Mouse (Mus musculus): ENCODE measurements at regions not wholly inside any gene's neighbourhood (a gene's known extent, or its start where the extent isn't known, plus 50 kb on each side); places are given as distances from the start of the nearest gene placed in this dataset.

DNA sequence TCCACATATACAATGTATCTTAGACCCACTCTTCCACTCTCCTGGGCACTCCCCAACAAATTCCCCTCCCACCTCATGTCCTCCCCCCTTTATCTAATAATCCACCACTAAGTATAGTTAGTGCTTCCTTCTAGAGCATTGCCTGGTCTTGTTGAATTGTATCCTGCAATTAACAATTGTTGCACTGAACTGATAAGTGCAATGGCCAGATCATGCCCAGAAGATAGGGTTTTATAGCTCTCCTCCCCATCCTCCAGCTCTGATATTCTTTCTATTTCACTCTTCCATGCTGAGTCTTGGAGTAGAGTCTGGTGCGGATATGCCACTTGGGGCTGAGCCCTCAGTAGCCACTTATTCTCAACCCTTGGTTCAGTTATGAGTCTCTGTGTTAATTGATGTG, 159.6 kb upstream of the Klf3 start:
- 95% methylated on average over 1 of the region's 1 CpGs for WGBS
- no peak overlapping the region for H3K9ac ChIP-seq
- ATAC-seq = no peak
- no peak for TF ChIP-seq CTCF (IDR thresholded peaks at IDR 0.05; ENCODE audit: low read depth)
- no peak overlapping the region for H3K4me2 ChIP-seq (ENCODE audit: low read depth)
- no peaks in the 10 kb centered on the region for H3K9me3 ChIP-seq (ENCODE audit: low read length)
- H3K4me1 ChIP-seq (ENCODE audit: insufficient read depth) = no peaks in the 10 kb centered on the region; the same call in 1 of the 2 replicates
- H3K4me3 ChIP-seq (ENCODE audit: low read depth, low read length) = no peak overlapping the region
- no peak for DNase-seq
- no peaks in the 10 kb centered on the region for H3K27me3 ChIP-seq (ENCODE audit: insufficient read depth, low read length)
- H3K36me3 ChIP-seq (ENCODE audit: insufficient read depth) = no peaks in the 10 kb centered on the region
- no peak overlapping the region for H3K27ac ChIP-seq (ENCODE audit: low read depth, low read length)

DNA sequence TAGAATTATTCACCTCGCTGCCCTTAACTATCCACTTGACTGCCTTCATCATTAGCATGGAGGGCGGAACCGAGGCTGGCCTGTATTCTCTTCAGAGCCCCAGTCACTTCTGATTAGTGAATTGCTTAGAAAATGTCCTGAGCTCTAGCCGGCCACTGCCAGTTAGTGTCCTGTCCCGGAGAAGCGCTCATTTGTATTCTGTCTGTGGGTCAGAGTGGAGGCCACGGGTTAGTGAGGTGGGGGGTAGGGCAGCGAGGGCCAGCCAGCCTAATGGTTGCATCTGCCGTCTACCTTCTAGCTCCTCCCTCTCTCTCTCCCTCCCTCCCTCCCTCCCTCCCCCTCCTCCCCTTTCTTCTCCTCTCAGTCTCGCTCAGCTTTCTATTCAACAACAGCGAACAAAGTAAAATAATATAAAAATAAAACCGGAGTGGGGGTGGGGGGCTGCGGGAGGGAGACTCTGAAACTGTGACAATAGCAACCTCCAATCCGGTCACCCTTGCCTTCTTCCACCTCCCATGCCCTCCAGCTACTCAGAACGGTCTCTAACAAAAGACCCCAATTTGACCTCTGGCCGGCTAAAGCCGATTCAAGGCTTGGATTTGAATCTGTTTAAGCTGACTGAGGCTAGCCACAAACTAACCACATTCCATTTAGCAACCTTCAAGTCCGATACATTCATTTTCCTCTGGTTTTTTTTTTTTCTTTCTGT, 155.6 kb upstream of the Klf3 start:
- Histone ChIP-seq H3K9me3 (ENCODE audit: low read length) (no peaks in the 10 kb centered on the region), H3K4me1 (ENCODE audit: insufficient read depth) (no peaks in the 10 kb centered on the region; the same call in 1 of the 2 replicates), H3K36me3 (ENCODE audit: insufficient read depth) (no peaks in the 10 kb centered on the region), H3K4me2 (ENCODE audit: low read depth) (peak overlapping the region; percentile 63), H3K4me3 (ENCODE audit: low read depth, low read length) (peak overlapping the region; percentile 37), H3K27me3 (ENCODE audit: insufficient read depth, low read length) (no peaks in the 10 kb centered on the region), H3K27ac (ENCODE audit: low read depth, low read length) (peak overlapping the region; percentile 45; the same call in 1 of the 2 replicates), H3K9ac (peak overlapping the region; percentile 56)
- TF ChIP-seq CTCF (IDR thresholded peaks at IDR 0.05; ENCODE audit: low read depth) = no peak
- DNase-seq (peak; percentile 44), ATAC-seq (peak; percentile 81)
- WGBS = 4% methylated on average over 18 of the region's 18 CpGs

DNA sequence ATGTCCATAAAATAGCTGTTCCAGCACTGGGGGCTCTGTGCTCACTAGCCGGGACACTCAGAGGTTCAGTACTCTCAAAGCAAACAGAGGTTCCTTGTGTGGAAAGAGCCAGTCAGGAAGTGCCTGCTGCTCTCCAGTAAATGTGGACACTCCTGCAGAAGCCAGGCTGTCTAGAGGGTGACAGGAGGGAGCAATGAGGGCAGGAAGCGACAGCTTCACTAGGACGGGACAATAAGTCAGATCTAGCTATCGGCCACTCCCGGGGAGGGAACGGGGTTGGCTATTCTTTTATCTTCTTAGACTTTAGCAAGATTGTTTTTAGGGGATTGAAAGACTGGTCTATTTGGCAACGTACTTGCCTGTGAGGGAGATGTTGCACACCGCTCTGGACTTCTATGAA, 154.7 kb upstream of the Klf3 start:
- H3K4me3 ChIP-seq (ENCODE audit: low read depth, low read length) = no peak overlapping the region
- WGBS = 11% methylated on average over 8 of the region's 8 CpGs
- H3K27me3 ChIP-seq (ENCODE audit: insufficient read depth, low read length) = no peaks in the 10 kb centered on the region
- H3K9me3 ChIP-seq (ENCODE audit: low read length) = no peaks in the 10 kb centered on the region
- no peak overlapping the region for H3K9ac ChIP-seq
- 0 out of 2 replicates have a peak overlapping the region, but pooled peaks have one; percentile 2 for H3K27ac ChIP-seq (ENCODE audit: low read depth, low read length)
- peak; percentile 11 for DNase-seq
- no peak; the same call in 1 of the 2 replicates for ATAC-seq
- H3K4me1 ChIP-seq (ENCODE audit: insufficient read depth) = no peaks in the 10 kb centered on the region; the same call in 1 of the 2 replicates
- no peaks in the 10 kb centered on the region for H3K36me3 ChIP-seq (ENCODE audit: insufficient read depth)
- H3K4me2 ChIP-seq (ENCODE audit: low read depth) = no peak overlapping the region
- no peak for TF ChIP-seq CTCF (IDR thresholded peaks at IDR 0.05; ENCODE audit: low read depth)

DNA sequence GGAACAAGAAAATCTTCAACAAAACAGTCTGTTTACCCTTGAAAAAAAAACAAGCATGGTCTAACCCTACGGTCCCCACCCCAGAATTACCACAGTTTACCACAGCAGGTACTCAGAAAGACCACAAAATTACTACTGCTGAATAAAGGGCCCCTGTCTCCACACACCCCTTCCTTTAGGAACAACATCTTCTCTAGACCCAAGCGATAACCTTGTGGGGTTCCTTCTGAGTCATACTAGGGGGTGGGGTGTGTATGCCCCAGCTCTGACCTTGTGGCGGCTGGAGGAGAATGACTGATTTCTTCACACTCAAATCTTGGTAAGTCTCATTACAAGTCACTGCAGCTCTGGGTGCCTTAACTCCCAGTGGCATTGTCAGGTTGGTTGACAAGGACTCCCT, 151.8 kb upstream of the Klf3 start:
- H3K27ac ChIP-seq (ENCODE audit: low read depth, low read length) = no peak overlapping the region
- no peaks in the 10 kb centered on the region for H3K27me3 ChIP-seq (ENCODE audit: insufficient read depth, low read length)

DNA sequence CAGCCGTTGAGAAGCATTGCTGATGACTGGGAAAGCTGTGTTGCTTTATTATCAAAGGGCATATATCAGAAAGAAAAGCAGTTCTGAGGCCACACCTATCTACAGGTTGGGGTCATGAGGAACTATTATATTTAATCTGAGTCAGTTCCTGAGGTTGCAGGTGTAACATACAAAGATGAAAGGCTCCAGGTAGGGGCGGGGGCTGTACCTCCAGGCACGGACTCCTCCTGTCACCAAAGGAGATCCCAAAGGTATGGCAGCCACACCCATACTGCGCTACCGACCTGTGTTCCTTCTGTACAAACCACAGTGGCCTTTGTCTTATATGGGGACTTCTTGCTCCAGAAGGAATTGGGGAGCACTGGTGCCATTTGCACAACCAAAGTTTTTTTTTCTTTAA, 149.4 kb upstream of the Klf3 start:
- H3K27ac ChIP-seq (ENCODE audit: low read depth, low read length) = no peak overlapping the region
- no peaks in the 10 kb centered on the region for H3K27me3 ChIP-seq (ENCODE audit: insufficient read depth, low read length)
- 93% methylated on average over 5 of the region's 5 CpGs for WGBS
- ATAC-seq (no peak), DNase-seq (no peak)
- no peaks in the 10 kb centered on the region for H3K4me1 ChIP-seq (ENCODE audit: insufficient read depth)
- no peaks in the 10 kb centered on the region for H3K9me3 ChIP-seq (ENCODE audit: low read length)
- H3K4me2 ChIP-seq (ENCODE audit: low read depth) = no peak overlapping the region
- no peak overlapping the region for H3K4me3 ChIP-seq (ENCODE audit: low read depth, low read length)
- H3K36me3 ChIP-seq (ENCODE audit: insufficient read depth) = no peaks in the 10 kb centered on the region
- TF ChIP-seq CTCF (IDR thresholded peaks at IDR 0.05; ENCODE audit: low read depth) = no peak
- H3K9ac ChIP-seq = no peak overlapping the region

More for the DNA sequence above, 151.8 kb upstream of the Klf3 start:
- no peak for TF ChIP-seq CTCF (IDR thresholded peaks at IDR 0.05; ENCODE audit: low read depth)
- ATAC-seq (no peak), DNase-seq (no peak)
- H3K4me3 ChIP-seq (ENCODE audit: low read depth, low read length) = no peak overlapping the region
- no peak overlapping the region for H3K4me2 ChIP-seq (ENCODE audit: low read depth)
- WGBS = 86% methylated on average over 3 of the region's 3 CpGs
- no peak overlapping the region for H3K9ac ChIP-seq
- no peaks in the 10 kb centered on the region for H3K36me3 ChIP-seq (ENCODE audit: insufficient read depth)
- H3K9me3 ChIP-seq (ENCODE audit: low read length) = no peaks in the 10 kb centered on the region
- H3K4me1 ChIP-seq (ENCODE audit: insufficient read depth) = no peaks in the 10 kb centered on the region; the same call in 1 of the 2 replicates

DNA sequence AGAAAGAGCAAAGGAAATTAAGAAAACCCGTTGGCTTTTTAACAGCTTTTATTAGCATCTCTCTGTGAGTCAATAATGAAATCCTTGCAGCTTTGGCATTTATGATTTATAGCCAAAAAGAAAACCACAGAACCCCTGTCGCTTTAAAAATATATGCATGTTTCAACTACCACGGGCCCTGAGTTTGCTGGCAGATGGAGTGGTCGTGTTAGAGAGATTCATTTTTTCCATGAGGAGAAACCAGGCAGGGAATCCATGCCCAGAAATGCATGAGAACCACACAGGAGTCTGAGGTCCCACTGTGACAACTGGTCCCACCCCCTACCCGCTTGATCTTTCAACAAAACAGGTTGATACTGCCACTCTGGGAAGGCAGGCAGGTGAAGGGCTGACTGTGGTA, 147.9 kb upstream of the Klf3 start:
- TF ChIP-seq CTCF (IDR thresholded peaks at IDR 0.05; ENCODE audit: low read depth) = no peak
- Histone ChIP-seq H3K4me2 (ENCODE audit: low read depth) (no peak overlapping the region), H3K4me3 (ENCODE audit: low read depth, low read length) (no peak overlapping the region), H3K4me1 (ENCODE audit: insufficient read depth) (no peaks in the 10 kb centered on the region), H3K27me3 (ENCODE audit: insufficient read depth, low read length) (no peaks in the 10 kb centered on the region), H3K9ac (no peak overlapping the region), H3K9me3 (ENCODE audit: low read length) (no peaks in the 10 kb centered on the region), H3K36me3 (ENCODE audit: insufficient read depth) (no peaks in the 10 kb centered on the region), H3K27ac (ENCODE audit: low read depth, low read length) (no peak overlapping the region)
- 76% methylated on average over 5 of the region's 5 CpGs for WGBS
- DNase-seq (no peak), ATAC-seq (no peak)

DNA sequence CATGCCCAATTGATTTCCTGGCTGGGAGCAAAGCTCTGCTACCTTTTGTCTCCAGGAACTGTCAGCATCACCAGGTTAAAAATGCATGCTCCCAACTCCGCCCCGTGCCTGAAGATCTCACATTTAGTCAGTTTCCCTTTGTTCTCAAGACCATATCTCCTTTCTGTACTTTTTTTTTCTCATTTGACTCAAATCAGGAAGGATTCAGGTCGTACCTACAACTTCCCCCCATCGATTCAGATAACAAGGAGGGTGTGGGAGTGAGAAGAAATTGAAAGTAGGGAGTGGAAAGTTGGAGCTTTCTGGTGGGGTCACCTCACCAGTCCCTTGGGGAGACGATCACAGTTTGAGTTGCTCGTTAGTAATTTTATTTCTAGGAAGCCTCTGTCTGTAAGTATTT, 141.2 kb upstream of the Klf3 start:
- Histone ChIP-seq H3K4me2 (ENCODE audit: low read depth) (no peak overlapping the region), H3K27me3 (ENCODE audit: insufficient read depth, low read length) (no peaks in the 10 kb centered on the region), H3K4me1 (ENCODE audit: insufficient read depth) (no peaks in the 10 kb centered on the region), H3K9me3 (ENCODE audit: low read length) (no peaks in the 10 kb centered on the region), H3K9ac (no peak overlapping the region), H3K27ac (ENCODE audit: low read depth, low read length) (no peak overlapping the region), H3K4me3 (ENCODE audit: low read depth, low read length) (no peak overlapping the region), H3K36me3 (ENCODE audit: insufficient read depth) (no peaks in the 10 kb centered on the region)
- 56% methylated on average over 6 of the region's 6 CpGs for WGBS
- DNase-seq (no peak), ATAC-seq (no peak)
- no peak for TF ChIP-seq CTCF (IDR thresholded peaks at IDR 0.05; ENCODE audit: low read depth)

All from forebrain, postnatal 0 days (tissue).